Mouse (Mus musculus): ENCODE data around the gene Atn1. TPM values are rescaled to one million over a fixed set of nuclear protein-coding genes. Genes with fewer than 3 reads are reported as not detected.
A peak's percentile ranks its signal among the peaks of the same experiment; 100 is the strongest.

The Atn1 gene
- total RNA-seq, 2 experiments from 2014 or later = 154 to 162 TPM

- peak; percentile 81 to 84 for DNase-seq (ENCODE audit: low spot score in 2 of 2)
- intact Hi-C loops (cut with DNase I) = loop anchor here (1.0 to 2.0 kb wide), 2 partner anchors 36 to 40 kb away; no protein-coding TSS in a partner anchor
These were observed 12.9 kb upstream of the Atn1 start, which contains the start of gene Eno2 for GRCm38 (mm10) chr6:124769101-124769765. TSS of gene Eno2 (minus strand) at chr6:124769673.

- intact Hi-C loops (cut with DNase I) = loop anchor here (1.0 to 2.0 kb wide), 2 partner anchors 36 to 41 kb away; no protein-coding TSS in a partner anchor
- DNase-seq (ENCODE audit: low spot score in 2 of 2) = no peak
These were observed 12.3 kb upstream of the Atn1 start for GRCm38 (mm10) chr6:124768704-124769044.

- DNase-seq (ENCODE audit: low spot score in 2 of 2) = peak in 1 of 2 experiments; percentile 76
- intact Hi-C loops (cut with DNase I) = loop anchor here (2.0 kb wide), 1 partner anchor 37 kb away; no protein-coding TSS in a partner anchor
These were observed 11.8 kb upstream of the Atn1 start for GRCm38 (mm10) chr6:124767920-124768703.

GRCm38 (mm10) chr6:124767536-124767919 is 11.2 kb upstream of the Atn1 start:
- intact Hi-C loops (cut with DNase I) = no loop called here
- DNase-seq (ENCODE audit: low spot score in 2 of 2) = no peak

- intact Hi-C loops (cut with DNase I) = no loop called here
- no peak for DNase-seq (ENCODE audit: low spot score in 2 of 2)
These were observed 9.6 kb upstream of the Atn1 start for GRCm38 (mm10) chr6:124765951-124766350.

GRCm38 (mm10) chr6:124759259-124759658 is 2.9 kb upstream of the Atn1 start:
- peak; percentile 83 to 86 for DNase-seq (ENCODE audit: low spot score in 2 of 2)
- intact Hi-C loops (cut with DNase I) = loop anchor here (2.0 to 5.0 kb wide), 3 partner anchors 14 to 97 kb away; partner anchors contain the start of genes Emg1, Lpcat3 and Phb2

- intact Hi-C loops (cut with DNase I) = loop anchor here (2.0 to 5.0 kb wide), 3 partner anchors 14 to 97 kb away; partner anchors contain the start of genes Emg1, Lpcat3 and Phb2
- no peak for DNase-seq (ENCODE audit: low spot score in 2 of 2)
These were observed 2.5 kb upstream of the Atn1 start for GRCm38 (mm10) chr6:124758849-124759232.

GRCm38 (mm10) chr6:124757909-124758848 is 1.9 kb upstream of the Atn1 start:
- DNase-seq (ENCODE audit: low spot score in 2 of 2) = peak; percentile 66 to 77
- intact Hi-C loops (cut with DNase I) = loop anchor here (2.0 to 5.0 kb wide), 3 partner anchors 13 to 96 kb away; partner anchors contain the start of genes Emg1, Lpcat3 and Phb2

GRCm38 (mm10) chr6:124757351-124757880 is 1.1 kb upstream of the Atn1 start:
- DNase-seq (ENCODE audit: low spot score in 2 of 2) = no peak
- intact Hi-C loops (cut with DNase I) = loop anchor here (5.0 kb wide), 2 partner anchors 45 to 95 kb away; partner anchors contain the start of genes Emg1, Lpcat3 and Phb2

GRCm38 (mm10) chr6:124756652-124757350 is 477 bp upstream of the Atn1 start:
- DNase-seq (ENCODE audit: low spot score in 2 of 2) = peak; percentile 76 to 79
- intact Hi-C loops (cut with DNase I) = loop anchor here (5.0 kb wide), 2 partner anchors 44 to 94 kb away; partner anchors contain the start of genes Emg1, Lpcat3 and Phb2

- intact Hi-C loops (cut with DNase I) = loop anchor here (5.0 kb wide), 2 partner anchors 43 to 93 kb away; partner anchors contain the start of genes Emg1, Lpcat3 and Phb2
- no peak for DNase-seq (ENCODE audit: low spot score in 2 of 2)
These were observed 1.0 kb downstream of the Atn1 start for GRCm38 (mm10) chr6:124755306-124755705.

GRCm38 (mm10) chr6:124753861-124754260 is 2.5 kb downstream of the Atn1 start:
- no peak for DNase-seq (ENCODE audit: low spot score in 2 of 2)
- intact Hi-C loops (cut with DNase I) = no loop called here

- no peak for DNase-seq (ENCODE audit: low spot score in 2 of 2)
- intact Hi-C loops (cut with DNase I) = no loop called here
These were observed 5.9 kb downstream of the Atn1 start for GRCm38 (mm10) chr6:124750405-124750804.

GRCm38 (mm10) chr6:124746654-124747632 is 9.4 kb downstream of the Atn1 start:
- no peak for DNase-seq (ENCODE audit: low spot score in 2 of 2)
- intact Hi-C loops (cut with DNase I) = no loop called here

GRCm38 (mm10) chr6:124746296-124746605 is 10.1 kb downstream of the Atn1 start:
- intact Hi-C loops (cut with DNase I) = no loop called here
- no peak for DNase-seq (ENCODE audit: low spot score in 2 of 2)

- intact Hi-C loops (cut with DNase I) = loop anchor here (2.0 kb wide), 1 partner anchor 13 kb away; no protein-coding TSS in a partner anchor
These were observed 10.6 kb downstream of the Atn1 start for GRCm38 (mm10) chr6:124745490-124746295.

More at GRCm38 (mm10) chr6:124745490-124746295, 10.6 kb downstream of the Atn1 start:
- DNase-seq (ENCODE audit: low spot score in 2 of 2) = peak; percentile 95 to 97
